Mouse (Mus musculus) MEL (cell line): Measurements from ENCODE around the gene Hsd17b14.

Experiments used
- CTCF ChIP-seq, 3 experiments: IDR thresholded peaks in 2 of 3; conservative IDR thresholded peaks in 1 of 3; 2 replicates each; pipeline ENCODE4 v1.5.1; 2011 to 2012; ENCODE audit warnings: low read length in 3 of 3, low read depth in 2 of 3, mild to moderate bottlenecking in 2 of 3, improper control_type of control experiment in 1 of 3, inconsistent platforms in 1 of 3, mixed read lengths in 1 of 3, moderate library complexity in 1 of 3; ENCODE audit not compliant: control insufficient read depth in 1 of 3, insufficient read depth in 1 of 3, poor library complexity in 1 of 3, severe bottlenecking in 1 of 3
- JUND ChIP-seq: IDR thresholded peaks from 2 replicates; pipeline ENCODE4 v1.6.1; 2011; ENCODE audit warnings: low read depth, mild to moderate bottlenecking, improper control_type of control experiment, low read length
- RAD21 ChIP-seq: IDR thresholded peaks from 2 replicates; pipeline ENCODE4 v1.6.1; 2011; ENCODE audit warnings: mild to moderate bottlenecking, low read depth, low read length, improper control_type of control experiment

DNA sequence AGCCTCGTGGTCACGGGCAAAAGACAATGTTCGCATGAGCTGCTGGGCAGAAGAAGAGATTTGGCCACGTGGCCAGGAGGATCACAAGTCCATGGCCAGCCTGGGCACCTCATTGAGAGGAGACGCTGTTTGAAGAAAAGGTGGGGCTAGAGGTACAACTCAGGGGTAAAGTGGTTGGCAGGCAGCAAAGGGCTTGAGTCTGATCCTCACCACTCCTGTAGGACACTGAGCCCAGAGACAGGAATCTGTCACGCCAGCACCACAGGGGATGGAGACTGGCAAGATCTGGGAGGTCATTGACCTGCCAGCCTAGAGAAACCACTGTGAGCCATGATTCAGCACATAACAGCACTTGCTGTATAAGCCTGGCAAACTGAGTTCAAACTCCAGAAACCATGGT is 42.8 kb downstream of the Hsd17b14 start:
- TF ChIP-seq CTCF (IDR thresholded peaks at IDR 0.05 in 2 of 3, conservative IDR thresholded peaks at IDR 0.05 in 1 of 3; ENCODE audit: control insufficient read depth in 1 of 3, insufficient read depth in 1 of 3, low read depth in 2 of 3, low read length in 3 of 3, poor library complexity in 1 of 3, severe bottlenecking in 1 of 3) (no peak), RAD21 (no peak), JUND (no peak)
